Mouse (Mus musculus) gastrocnemius, postnatal 25 days (tissue): ENCODE data around the gene Fndc10. TPM values are rescaled to one million over a fixed set of nuclear protein-coding genes. Genes with fewer than 3 reads are reported as not detected.
"Not testable (repeated sequence)": the region's sequence is repeated elsewhere in the genome, so short reads cannot be mapped to it uniquely, and the experiment has no call there.

Source experiments
- DNase-seq: peaks from one replicate; pipeline ENCODE4 v3.0.0; 2022
- total RNA-seq, 2 experiments: library from RNA; stranded (reverse); gene quantifications; 1 replicate in 1 of 2; 2 replicates in 1 of 2; pipeline ENCODE4 v1.2.3; 2021

Gene Fndc10
- total RNA-seq, 2 experiments from 2014 or later, result 1.5 to 1.7 TPM

DNA sequence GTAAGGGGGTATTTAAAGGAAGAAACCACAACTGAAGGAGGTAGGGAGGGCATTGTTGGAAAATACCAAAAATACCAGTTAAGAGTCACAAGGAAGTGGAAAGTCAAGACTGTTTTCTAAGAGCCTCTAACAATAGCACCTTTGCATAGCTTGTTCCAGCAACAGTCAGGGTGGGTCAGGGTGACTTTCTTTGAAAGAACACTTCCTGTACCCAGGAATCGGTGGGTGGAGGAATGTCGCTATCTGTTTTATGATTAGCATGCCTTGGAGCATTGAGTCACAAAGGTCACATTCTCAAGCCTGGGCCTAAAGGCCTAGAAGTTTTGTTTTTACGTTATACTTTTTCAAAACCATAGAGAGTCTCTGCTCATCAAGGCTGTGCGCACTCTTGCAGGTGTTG is 6.4 kb upstream of the Fndc10 start:
- not testable (repeated sequence) for DNase-seq

DNA sequence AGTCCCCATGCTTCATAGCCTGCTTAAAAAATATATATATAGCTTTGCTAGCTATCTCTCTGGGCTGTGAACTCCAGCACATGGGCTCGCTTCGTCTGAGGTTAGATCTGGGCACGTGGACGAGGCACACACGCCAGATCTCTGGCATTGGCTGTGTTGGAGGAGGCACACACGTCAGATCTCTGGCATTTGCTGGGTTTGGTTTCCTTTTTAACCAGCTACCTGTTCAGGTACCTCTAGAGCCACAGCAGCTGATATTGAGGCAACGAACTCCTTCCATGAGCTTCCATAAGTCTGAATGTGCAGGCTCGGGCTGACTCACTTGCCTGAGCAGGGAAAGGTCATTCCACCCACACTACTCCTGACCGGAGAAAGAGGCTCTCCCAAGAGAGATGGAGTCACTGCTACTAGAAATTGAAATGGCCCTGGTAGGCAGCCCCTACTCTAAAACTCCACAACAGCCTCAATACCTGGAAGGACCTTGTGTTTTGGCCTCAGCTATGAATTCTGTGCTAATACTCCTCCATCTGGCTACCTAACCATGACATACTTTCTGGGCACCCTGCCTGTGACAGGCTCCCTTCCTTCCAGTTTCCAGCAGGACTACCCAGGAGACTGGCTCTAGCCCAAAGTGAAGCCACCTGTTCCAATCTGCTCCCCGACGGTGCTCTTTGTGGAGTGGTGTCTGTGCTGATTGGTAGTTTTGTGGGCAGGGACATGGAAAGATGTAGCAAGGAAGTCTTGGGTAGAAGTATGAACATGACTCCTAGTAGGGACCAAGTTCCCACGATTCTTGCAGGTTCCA is 3.4 kb upstream of the Fndc10 start:
- DNase-seq, result no peak

DNA sequence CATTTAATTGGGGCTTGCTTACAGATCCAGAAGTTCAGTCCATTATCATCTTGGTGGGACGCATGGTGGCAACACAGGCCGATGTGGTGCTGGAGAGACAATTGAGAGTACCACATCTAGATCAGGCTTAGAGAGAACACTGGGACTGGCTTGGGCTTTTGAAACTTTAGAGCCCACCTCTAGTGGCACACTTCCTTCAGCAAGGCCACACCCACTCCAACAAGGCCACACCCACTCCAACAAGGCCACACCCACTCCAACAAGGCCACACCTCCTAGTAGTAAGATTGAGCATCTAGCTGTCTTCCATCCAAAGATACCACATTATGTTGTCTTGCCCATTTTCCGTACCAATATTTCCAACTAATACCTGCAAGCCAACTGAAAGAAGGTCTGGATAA is 1.7 kb upstream of the Fndc10 start:
- DNase-seq, result no peak

DNA sequence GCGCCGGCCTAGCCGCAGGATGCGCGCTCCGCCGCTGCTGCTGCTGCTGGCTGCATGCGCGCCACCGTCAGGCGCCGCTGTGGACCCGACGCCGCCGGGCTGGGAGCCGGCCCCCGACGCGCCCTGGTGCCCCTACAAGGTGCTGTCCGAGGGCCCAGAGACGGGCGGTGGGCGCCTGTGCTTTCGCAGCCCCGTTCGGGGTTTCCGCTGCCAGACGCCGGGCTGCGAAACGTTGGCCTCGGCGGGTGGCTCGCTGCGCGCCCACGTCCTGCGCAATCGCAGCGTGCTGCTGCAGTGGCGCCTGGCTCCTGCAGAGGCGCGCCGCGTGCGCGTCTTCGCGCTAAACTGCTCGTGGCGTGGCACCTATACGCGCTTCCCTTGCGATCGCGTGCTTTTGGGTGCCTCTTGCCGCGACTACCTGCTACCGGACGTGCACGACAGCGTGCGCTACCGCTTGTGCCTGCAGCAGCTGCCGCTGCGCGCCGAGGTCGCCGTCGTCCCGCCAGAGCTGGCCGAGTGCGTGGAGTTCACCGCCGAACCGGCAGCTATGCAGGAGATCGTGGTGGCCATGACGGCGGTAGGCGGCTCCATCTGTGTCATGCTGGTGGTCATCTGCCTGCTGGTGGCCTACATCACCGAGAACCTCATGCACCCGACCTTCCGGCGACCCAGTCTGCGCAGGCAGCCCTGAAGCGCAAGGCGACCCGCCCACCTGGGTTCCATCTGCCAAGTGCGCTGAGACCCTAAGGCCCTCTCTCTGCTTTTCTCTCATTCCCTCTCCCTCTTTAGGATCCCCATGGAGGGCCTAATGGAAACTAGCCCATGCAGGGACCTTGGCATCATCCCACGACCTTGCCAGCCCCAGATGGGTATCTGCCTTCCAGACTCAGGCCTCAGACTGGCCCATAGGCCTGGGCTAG is 600 bp downstream of the Fndc10 start:
- DNase-seq, result peak; percentile 57

DNA sequence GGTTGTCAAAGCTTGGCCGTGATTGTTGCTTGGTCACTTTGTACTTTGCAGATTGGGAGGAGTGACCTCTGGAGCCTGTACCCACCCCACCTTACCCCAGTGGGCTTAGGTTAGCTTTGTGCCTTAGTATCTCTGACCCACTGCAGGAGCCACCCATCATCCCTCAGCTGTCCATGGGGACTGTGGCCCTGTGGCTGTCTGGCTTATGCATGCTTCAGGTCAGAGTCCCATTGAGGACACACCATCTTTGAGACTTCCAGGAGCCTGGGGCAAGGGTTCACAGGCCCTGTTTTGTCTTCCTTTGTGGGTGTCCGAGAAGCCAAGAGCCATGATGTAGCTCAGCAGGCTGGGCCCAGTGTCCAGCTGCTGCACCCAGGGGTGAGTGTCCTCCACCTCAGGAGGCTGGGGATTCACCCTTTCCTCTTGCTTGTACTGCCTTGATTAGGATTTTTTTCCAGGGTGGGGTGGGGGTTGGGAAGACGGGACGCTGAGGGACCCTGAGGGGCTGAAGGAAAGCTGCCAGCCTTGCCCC is 1.5 kb downstream of the Fndc10 start:
- no peak for DNase-seq

DNA sequence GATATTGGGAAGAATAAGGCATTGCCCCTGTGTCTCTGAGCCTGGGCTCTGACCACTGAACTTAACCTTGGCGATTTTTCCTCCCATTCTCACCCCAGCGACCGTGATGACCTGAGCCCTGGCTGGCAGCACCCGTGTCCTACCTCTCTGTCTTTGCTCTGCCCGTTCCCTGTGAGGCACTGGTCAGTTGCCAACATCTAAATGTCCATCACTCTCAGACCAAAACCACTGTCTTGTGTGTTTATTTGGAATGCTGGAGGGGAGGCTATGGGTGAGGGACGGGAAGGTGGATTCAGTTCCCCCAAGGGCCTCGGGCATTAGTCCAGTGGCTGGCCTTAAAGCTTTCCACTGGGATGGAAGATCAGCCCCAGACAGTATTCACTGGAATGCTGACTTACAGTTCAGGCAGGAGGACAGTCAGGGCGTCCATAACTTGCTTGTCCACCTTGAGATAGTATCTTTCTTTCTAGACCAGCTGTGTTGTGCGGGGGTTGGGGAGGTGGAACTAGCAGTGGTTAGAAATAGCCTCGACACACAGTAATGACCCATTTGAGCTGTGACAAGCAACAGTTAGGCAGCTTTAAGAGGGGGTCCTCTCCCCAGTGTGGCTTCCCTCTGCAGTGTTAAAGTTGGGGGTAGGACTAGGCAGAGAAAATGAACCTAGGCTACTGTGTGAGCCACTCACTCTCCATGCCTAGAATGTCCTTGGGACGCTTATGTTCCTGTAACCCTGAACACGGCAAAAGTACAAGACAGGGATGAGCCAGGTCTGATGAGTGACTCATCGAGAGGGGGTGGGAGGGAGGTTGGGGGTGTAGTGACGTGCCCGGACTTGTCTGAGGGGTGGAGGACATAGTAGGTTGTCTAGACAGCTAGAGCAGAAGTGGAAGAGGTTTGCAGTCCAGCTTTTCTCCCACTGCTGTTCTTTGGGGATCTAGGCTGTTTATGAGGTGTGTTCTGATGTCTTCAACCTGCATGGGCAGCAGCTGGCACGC is 2.4 kb downstream of the Fndc10 start:
- no peak for DNase-seq

DNA sequence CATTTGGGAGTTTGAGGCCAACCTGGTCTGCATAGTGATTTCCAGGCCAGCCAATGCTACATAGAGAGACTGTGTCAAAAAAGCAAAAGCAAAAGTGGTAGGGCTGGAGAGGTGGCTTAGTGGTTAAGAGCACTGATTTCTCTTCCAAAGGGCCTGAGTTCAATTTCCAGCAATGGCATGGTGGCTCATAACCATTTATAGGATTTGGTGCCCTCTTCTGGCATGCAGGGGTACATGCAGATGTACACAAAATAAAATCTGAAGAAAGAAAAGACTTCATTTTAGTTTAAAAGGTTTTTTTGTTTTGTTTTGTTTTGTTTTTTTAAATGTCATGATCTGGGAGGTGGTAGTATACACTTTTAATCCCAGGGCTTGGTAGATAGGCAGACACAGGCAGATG is 6.3 kb downstream of the Fndc10 start:
- DNase-seq, result no peak

DNA sequence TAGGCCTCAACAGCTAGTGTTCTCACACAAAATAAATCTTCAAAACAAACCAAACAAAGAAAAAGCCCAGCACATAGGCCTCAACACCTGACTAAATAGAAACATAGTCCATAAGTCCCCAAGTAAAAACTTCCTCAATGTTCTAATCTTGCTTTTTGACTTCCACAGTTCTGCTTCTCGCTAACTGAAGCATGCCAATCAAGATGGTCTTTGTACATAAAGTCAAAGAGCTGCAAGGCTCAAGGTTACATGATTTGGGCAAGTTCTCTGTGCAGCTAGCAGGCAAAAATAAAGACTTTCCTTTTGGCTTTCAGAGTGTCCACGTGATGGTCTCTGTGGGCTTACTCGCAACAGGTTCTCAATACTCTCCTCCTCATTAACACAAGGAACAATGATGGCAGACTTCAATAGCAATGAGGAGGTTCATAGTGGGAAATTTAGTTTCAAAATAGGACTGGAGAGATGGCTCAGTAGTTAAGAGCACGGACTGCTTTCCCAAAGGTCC is 9.3 kb downstream of the Fndc10 start:
- DNase-seq, result no peak

DNA sequence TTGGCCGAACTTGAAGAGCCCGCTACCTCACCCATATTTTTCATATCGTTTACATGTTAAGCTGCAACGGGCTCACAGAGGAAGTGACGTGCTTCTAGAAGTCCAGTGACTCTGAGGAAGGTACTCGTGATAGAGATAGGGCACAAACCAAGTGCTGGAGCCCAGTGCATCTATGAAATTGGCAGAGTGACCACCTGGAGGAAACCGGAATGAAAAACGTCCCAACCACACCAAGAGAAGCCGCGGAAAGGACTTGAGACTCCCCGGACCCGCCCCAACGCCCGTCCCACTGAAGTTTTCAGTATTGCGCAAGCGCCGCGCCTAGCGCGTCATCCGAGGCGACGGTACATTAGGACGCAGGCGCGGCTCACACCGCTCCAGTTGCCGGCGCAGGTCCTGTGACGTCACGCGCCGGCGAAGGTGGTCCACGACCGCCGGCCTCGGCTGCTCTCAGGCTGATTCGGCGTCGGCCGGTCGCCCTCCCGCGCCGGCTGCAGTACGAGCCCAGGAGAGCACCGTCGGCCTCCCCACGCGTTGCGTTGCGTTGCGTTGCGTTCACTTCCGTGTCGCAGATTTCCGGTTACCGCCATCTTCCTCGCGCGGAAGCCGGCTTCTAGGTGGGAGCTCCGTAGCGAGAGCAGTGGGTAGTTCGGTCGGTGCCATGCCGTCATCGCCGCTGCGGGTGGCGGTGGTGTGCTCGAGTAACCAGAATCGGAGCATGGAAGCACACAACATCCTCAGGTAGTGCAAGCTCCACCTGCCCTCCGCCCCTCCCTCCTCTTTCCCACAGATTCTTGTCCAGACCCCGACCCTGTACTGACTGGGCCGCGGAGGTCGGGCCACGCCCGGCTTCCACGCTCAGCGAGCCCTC is 10.8 kb downstream of the Fndc10 start, which contains the start of gene Ssu72:
TSS of gene Ssu72 (plus strand) at position 80 of the 871 bp plus-strand sequence.
- DNase-seq, result peak; percentile 90

DNA sequence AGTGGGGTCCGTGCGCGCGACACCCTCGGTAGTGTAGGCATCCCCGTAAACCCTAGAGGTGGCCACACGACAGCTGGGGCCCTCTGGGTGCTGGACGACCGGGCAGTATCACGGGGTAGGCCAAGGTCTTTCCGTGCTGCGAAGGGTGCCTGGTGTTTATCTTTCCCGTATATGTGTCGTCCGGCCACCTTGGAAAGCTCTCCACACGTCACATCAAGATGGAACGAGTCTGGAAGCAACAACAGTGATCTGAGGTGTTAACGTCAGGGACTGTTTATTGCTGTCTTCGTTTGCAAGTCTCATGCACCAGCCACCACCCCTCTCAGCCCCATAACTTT is 11.4 kb downstream of the Fndc10 start:
- DNase-seq, result peak; percentile 18

DNA sequence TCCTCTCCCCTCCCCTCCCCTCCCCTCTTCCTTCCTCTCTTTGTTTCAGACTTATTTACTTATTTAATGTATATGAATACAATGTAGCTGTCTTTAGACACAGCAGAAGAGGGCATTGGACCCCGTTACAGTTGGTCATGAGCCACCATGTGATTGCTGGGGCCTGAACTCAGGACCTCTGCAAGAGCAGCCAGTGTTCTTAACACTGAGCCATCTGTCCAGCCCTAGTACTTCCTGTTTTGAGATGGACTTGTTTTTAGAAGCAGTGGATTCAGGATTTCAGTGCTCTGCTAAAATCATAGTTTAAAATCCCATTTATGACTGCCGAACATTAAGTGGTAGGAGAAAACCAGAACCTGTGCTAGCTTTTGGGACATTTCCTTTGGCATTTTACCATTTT is 14.4 kb downstream of the Fndc10 start:
- no peak for DNase-seq

DNA sequence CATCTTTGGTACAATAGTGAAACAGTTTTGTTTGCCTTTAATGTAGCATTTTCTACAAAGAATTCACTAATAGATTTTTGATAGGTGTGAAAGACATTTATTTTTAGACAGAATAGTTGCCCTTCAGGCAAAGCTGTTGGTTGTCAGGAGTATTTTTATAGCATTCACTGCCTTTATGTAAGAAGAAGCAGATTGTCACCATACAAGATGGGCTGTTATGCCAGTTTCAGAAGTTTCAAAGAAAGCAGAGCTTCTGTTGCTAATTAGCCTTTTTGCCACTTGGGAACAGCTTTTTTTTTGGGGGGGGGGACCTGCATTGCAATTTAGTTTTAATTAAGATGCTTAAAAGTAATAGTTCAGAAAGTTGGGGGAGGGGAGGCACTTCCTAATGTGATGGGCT is 14.8 kb downstream of the Fndc10 start:
- DNase-seq, result no peak

DNA sequence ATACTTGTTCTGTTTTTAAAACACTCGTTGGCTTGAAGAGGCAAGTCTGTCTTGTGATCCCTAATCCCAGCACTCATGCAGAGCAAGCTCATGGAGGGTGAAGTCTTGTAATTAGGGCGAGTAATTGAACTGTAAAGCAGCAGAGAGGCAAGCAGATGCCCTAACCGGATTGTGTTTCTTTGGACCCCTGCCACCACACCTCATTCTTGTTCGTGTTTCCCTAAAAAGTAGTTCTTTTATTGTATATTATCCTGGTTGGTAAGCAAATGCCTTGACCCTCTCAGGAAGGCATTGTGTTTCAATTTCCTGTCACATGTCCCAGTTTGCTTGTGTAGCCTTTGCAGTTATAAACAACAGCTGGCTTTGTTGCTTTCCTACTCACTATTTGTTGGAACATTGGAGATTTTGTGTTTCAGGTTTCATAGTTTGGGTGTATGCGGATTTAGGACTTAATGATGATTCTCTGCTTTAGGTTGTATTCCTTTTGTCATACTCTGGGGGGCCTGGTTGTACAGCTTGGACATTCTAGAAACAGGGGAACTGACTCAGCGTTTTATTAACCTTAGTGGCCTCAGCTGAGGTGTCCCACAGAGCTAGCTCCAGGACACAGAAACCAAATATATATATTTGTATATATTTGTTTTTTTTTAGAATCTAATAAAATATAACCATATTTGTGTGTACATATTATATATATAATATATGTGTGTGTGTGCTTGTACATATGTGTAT is 16.5 kb downstream of the Fndc10 start:
- no peak for DNase-seq

DNA sequence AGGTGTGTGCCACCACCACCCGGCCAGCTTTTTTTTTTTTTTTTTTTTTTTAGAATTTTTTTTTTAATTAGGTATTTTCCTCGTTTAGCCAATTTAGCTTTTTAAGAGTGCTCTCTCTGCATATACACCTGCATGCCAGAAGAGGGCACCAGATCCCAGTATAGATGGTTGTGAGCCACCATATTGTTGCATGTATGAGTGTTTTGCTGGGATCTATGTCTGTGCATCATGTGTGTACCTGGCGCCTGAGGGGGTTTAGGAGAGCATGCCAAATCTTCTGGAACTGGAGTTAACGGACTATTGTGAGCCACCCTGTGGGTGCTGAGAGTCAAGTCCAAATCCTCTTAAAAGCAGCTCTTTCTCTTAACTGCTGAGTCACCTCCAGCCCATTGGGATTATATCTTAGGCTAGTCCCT is 27.5 kb downstream of the Fndc10 start:
- DNase-seq, result no peak

DNA sequence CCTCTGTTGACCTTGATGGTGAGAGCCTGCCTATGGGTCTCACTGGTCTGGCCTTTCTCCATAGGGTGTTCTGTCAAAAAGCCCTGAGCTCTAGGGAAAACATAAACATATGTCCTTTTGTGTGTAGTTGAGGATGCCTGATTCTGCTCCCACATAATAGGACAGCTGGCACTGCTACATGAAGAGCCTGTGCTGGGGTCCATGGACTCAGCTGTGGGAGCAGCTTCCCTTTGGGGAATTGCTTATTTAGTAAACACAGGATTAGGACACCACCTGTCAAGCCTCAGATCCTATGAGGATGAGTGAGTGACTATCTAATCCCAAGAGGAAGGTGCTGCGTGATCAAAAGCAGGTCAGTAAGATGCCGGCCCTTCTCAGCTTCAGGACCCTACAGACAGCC is 33.9 kb downstream of the Fndc10 start:
- DNase-seq, result no peak

DNA sequence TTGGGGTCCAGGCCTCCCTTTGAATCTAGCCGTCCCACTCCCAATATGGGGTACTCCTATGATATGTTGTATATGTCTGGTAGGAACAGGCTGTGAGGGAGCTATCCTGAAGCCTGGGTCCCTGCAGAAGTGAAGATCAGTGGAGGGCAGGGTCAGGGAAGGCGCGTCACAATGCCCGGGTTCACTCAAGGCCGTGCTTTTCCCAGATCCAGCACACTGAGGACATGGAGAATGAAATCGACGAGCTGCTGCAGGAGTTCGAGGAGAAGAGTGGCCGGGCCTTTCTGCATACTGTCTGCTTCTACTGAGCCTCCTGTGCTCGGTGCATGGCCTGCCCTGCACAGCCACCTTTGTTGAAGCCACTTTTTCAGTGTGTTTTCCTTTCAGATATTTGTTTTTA is 39.1 kb downstream of the Fndc10 start:
- no peak for DNase-seq

DNA sequence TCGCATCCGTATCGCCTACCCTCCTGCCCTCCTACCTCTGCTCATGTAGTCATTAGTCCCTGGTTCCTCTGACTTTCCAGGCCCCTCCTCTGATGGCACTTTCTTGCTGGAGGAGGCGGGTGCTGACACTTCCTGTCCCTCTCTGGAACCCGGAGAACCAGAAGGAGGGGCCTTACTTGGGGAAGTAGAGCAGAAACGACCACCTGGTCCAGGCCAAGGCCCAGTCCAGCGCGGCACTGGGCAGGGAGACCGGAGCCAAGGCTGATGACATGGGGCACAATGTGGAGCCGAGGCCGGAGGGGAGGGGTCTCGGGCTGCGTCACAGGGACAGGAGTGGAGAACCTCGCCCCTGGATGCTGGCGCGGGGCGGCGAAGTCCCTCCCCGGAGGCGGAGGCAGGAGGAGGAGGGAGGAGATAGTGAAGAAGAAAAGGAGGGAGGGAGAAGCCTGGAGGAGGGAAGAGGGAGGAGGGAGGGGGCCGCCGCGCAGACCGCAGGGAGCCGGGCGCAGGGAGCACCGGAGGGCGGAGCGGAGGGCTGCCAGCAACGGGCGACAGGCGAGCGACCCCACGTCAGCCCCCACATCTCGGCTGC is 40.3 kb downstream of the Fndc10 start, which contains the start of gene Tmem240:
TSS of gene Tmem240 (plus strand) at position 451 of the 592 bp plus-strand sequence.
- DNase-seq, result peak; percentile 92

DNA sequence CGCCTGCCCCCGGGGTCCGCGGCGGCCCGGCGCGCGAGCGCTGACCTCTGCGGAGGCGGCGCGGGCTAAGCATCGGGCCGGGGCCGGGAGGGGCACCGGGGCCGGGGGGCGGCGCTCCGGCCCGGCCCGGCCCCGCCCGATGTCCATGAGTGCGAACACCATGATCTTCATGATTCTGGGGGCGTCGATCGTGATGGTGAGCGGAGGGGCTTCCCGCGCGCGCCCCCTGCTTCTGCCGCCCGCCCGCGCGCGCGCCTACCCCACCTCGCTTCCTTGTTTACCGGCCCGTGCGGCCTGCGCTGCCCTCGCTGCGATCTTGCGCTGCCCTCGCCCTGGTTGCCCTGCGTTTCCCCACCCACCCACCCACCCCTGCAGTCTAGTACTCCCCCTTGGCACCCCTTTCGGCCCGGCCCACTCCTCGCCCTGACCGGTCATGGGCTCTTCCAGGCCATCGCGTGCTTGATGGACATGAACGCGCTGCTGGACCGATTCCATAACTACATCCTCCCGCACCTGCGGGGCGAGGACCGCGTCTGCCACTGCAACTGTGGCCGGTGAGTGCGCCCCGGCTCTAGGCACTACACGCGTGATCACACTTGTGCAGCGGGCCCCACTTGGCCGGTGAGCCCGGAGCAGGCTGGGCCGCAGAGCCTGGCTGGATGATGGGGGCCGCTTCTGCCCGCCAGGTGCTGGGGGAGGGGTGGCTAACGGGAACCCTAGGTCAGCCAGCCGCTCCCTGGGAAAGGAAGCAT is 41.0 kb downstream of the Fndc10 start:
- DNase-seq, result peak; percentile 43

DNA sequence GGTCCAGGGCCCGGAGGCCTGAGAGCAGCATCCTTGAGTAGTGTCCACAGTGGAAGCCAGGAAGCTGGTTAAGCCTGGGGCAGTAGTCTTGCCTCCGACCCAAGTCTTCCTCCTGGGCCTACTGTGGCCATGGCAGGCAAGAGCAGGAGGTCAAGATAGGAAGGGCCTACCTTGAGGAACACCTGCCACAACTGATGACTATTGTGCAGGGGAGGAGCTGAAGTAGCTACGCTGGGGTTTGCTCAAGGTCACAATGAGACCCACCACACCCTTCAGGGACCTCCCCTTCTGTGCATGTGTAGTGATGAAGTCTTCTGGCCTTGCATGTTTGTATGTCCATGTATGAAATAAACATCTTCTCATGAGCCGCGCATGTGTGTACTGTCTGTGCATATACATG is 41.6 kb downstream of the Fndc10 start:
- DNase-seq, result no peak
